Mouse (Mus musculus): ENCODE data around the gene Mlf2. TPM values are rescaled to one million over a fixed set of nuclear protein-coding genes. Genes with fewer than 3 reads are reported as not detected.
A peak's percentile ranks its signal among the peaks of the same experiment; 100 is the strongest.

Gene Mlf2
- total RNA-seq, 1 experiment from 2014 or later, result 54.2 TPM

- ATAC-seq (replicated peaks in 1 of 2; ENCODE audit: insufficient read depth in 1 of 2, low FRiP score in 2 of 2, low TSS enrichment in 1 of 2, low read depth in 1 of 2, poor library complexity in 2 of 2, severe bottlenecking in 2 of 2), result no peak
These were observed 26.0 kb upstream of the Mlf2 start for GRCm38 (mm10) chr6:124904991-124905860.

- no peak for ATAC-seq (replicated peaks in 1 of 2; ENCODE audit: insufficient read depth in 1 of 2, low FRiP score in 2 of 2, low TSS enrichment in 1 of 2, low read depth in 1 of 2, poor library complexity in 2 of 2, severe bottlenecking in 2 of 2)
These were observed 23.4 kb upstream of the Mlf2 start for GRCm38 (mm10) chr6:124907767-124908166.

- ATAC-seq (replicated peaks in 1 of 2; ENCODE audit: insufficient read depth in 1 of 2, low FRiP score in 2 of 2, low TSS enrichment in 1 of 2, low read depth in 1 of 2, poor library complexity in 2 of 2, severe bottlenecking in 2 of 2), result 0 out of 4 replicates have a peak, but pooled peaks have one; percentile 23 to 26
These were observed 21.2 kb upstream of the Mlf2 start for GRCm38 (mm10) chr6:124910032-124910431.

- ATAC-seq (replicated peaks in 1 of 2; ENCODE audit: insufficient read depth in 1 of 2, low FRiP score in 2 of 2, low TSS enrichment in 1 of 2, low read depth in 1 of 2, poor library complexity in 2 of 2, severe bottlenecking in 2 of 2), result peak; percentile 34 to 57
These were observed 19.5 kb upstream of the Mlf2 start, which contains the start of gene Lag3 for GRCm38 (mm10) chr6:124911533-124912218. Gene Lag3, minus strand, starts transcription at chr6:124911705.

- no peak for ATAC-seq (replicated peaks in 1 of 2; ENCODE audit: insufficient read depth in 1 of 2, low FRiP score in 2 of 2, low TSS enrichment in 1 of 2, low read depth in 1 of 2, poor library complexity in 2 of 2, severe bottlenecking in 2 of 2)
These were observed 18.0 kb upstream of the Mlf2 start for GRCm38 (mm10) chr6:124913214-124913613.

- ATAC-seq (replicated peaks in 1 of 2; ENCODE audit: insufficient read depth in 1 of 2, low FRiP score in 2 of 2, low TSS enrichment in 1 of 2, low read depth in 1 of 2, poor library complexity in 2 of 2, severe bottlenecking in 2 of 2), result no peak
These were observed 17.4 kb upstream of the Mlf2 start for GRCm38 (mm10) chr6:124913721-124914285.

- ATAC-seq (replicated peaks in 1 of 2; ENCODE audit: insufficient read depth in 1 of 2, low FRiP score in 2 of 2, low TSS enrichment in 1 of 2, low read depth in 1 of 2, poor library complexity in 2 of 2, severe bottlenecking in 2 of 2), result no peak
These were observed 16.7 kb upstream of the Mlf2 start for GRCm38 (mm10) chr6:124914511-124914910.

- ATAC-seq (replicated peaks in 1 of 2; ENCODE audit: insufficient read depth in 1 of 2, low FRiP score in 2 of 2, low TSS enrichment in 1 of 2, low read depth in 1 of 2, poor library complexity in 2 of 2, severe bottlenecking in 2 of 2), result no peak
These were observed 15.8 kb upstream of the Mlf2 start for GRCm38 (mm10) chr6:124915160-124915941.

- ATAC-seq (replicated peaks in 1 of 2; ENCODE audit: insufficient read depth in 1 of 2, low FRiP score in 2 of 2, low TSS enrichment in 1 of 2, low read depth in 1 of 2, poor library complexity in 2 of 2, severe bottlenecking in 2 of 2), result no peak
These were observed 15.1 kb upstream of the Mlf2 start for GRCm38 (mm10) chr6:124915942-124916694.

GRCm38 (mm10) chr6:124916695-124917517, 14.3 kb upstream of the Mlf2 start:
- ATAC-seq (replicated peaks in 1 of 2; ENCODE audit: insufficient read depth in 1 of 2, low FRiP score in 2 of 2, low TSS enrichment in 1 of 2, low read depth in 1 of 2, poor library complexity in 2 of 2, severe bottlenecking in 2 of 2), result peak; percentile 38 to 67

GRCm38 (mm10) chr6:124917518-124918330, 13.5 kb upstream of the Mlf2 start:
- no peak; a peak in 1 of 4 replicates for ATAC-seq (replicated peaks in 1 of 2; ENCODE audit: insufficient read depth in 1 of 2, low FRiP score in 2 of 2, low TSS enrichment in 1 of 2, low read depth in 1 of 2, poor library complexity in 2 of 2, severe bottlenecking in 2 of 2)

GRCm38 (mm10) chr6:124918331-124918690, 12.9 kb upstream of the Mlf2 start:
- ATAC-seq (replicated peaks in 1 of 2; ENCODE audit: insufficient read depth in 1 of 2, low FRiP score in 2 of 2, low TSS enrichment in 1 of 2, low read depth in 1 of 2, poor library complexity in 2 of 2, severe bottlenecking in 2 of 2), result no peak

- no peak for ATAC-seq (replicated peaks in 1 of 2; ENCODE audit: insufficient read depth in 1 of 2, low FRiP score in 2 of 2, low TSS enrichment in 1 of 2, low read depth in 1 of 2, poor library complexity in 2 of 2, severe bottlenecking in 2 of 2)
These were observed 12.1 kb upstream of the Mlf2 start for GRCm38 (mm10) chr6:124918890-124919627.

GRCm38 (mm10) chr6:124919695-124920317, 11.4 kb upstream of the Mlf2 start, which contains the start of gene Ptms:
Gene Ptms, minus strand, starts transcription at chr6:124920103.
- peak; percentile 49 to 51 for ATAC-seq (replicated peaks in 1 of 2; ENCODE audit: insufficient read depth in 1 of 2, low FRiP score in 2 of 2, low TSS enrichment in 1 of 2, low read depth in 1 of 2, poor library complexity in 2 of 2, severe bottlenecking in 2 of 2)

All from hematopoietic stem cell, adult 5-6 weeks (primary cell).